Mouse (Mus musculus) thymus, adult 2 months (tissue): Measurements from ENCODE around the gene Tecr.

Experiments used
- CTCF ChIP-seq: fragments of 200-500 bp; IDR thresholded peaks from 2 replicates; pipeline ENCODE4 v1.5.1; 2012; ENCODE audit warnings: mild to moderate bottlenecking, control low read depth, low read length, moderate library complexity, borderline replicate concordance; ENCODE audit not compliant: control insufficient read depth, poor library complexity, insufficient read depth; ENCODE audit errors: extremely low read depth
- POLR2A ChIP-seq: fragments of 200-500 bp; IDR thresholded peaks from 2 replicates; pipeline ENCODE4 v1.6.1; 2012; ENCODE audit warnings: mild to moderate bottlenecking, low read length, control low read depth, moderate library complexity; ENCODE audit not compliant: control insufficient read depth, poor library complexity, insufficient read depth; ENCODE audit errors: extremely low read depth

GRCm38 (mm10) chr8:83568128-83568527 is 39.6 kb downstream of the Tecr start:
- no peak for TF ChIP-seq POLR2A
- no peak for TF ChIP-seq CTCF
